Mouse (Mus musculus) forebrain, embryonic 14.5 days (tissue): Measurements from ENCODE around the gene Akt2. TPM values are rescaled to one million over a fixed set of nuclear protein-coding genes. Genes with fewer than 3 reads are reported as not detected.

Source experiments
- ATAC-seq: fragments of 200-750 bp; cut with Nextera tagmentation; 2 replicates; pipeline ENCODE4 v1.8.0; 2017; ENCODE audit warnings: mild to moderate bottlenecking, moderate library complexity
- DNase-seq: peaks from one replicate; pipeline ENCODE4 v3.0.0-alpha.2; 2015; ENCODE audit warnings: low spot score
- H3K27ac ChIP-seq: fragments of 300-500 bp; sonication (generic); 2 replicates; pipeline ENCODE4 v1.5.1; 2014; ENCODE audit warnings: low read depth, mild to moderate bottlenecking, control low read depth, low read length, moderate library complexity
- H3K27me3 ChIP-seq: fragments of 300-500 bp; sonication (generic); replicated peaks from 2 replicates; pipeline ENCODE4 v1.6.1; 2014; ENCODE audit warnings: low read length, control low read depth, mixed read lengths; ENCODE audit not compliant: control insufficient read depth, insufficient read depth
- H3K36me3 ChIP-seq: fragments of 300-500 bp; sonication (generic); 2 replicates; pipeline ENCODE4 v1.6.1; 2014; ENCODE audit warnings: low read length, control low read depth; ENCODE audit not compliant: control insufficient read depth, insufficient read depth
- H3K4me1 ChIP-seq: fragments of 300-500 bp; sonication (generic); 2 replicates; pipeline ENCODE4 v1.6.1; 2014; ENCODE audit warnings: antibody characterized with exemption, low read length, control low read depth; ENCODE audit not compliant: control insufficient read depth, insufficient read depth
- H3K4me2 ChIP-seq: fragments of 300-500 bp; sonication (generic); 2 replicates; pipeline ENCODE4 v1.6.1; 2014; ENCODE audit warnings: mild to moderate bottlenecking, control low read depth, low read length
- H3K4me3 ChIP-seq: fragments of 300-500 bp; sonication (generic); 2 replicates; pipeline ENCODE4 v1.5.1; 2014; ENCODE audit warnings: low read depth, low read length, control low read depth
- H3K9ac ChIP-seq: fragments of 300-500 bp; sonication (generic); 2 replicates; pipeline ENCODE4 v1.6.1; 2014; ENCODE audit warnings: mild to moderate bottlenecking, low read length, control low read depth, moderate library complexity
- H3K9me3 ChIP-seq: fragments of 300-500 bp; sonication (generic); replicated peaks from 2 replicates; pipeline ENCODE4 v1.6.1; 2016; ENCODE audit warnings: low read length, control low read depth, mixed read lengths; ENCODE audit not compliant: control insufficient read depth
- WGBS: fragments of 180-500 bp; shearing (Covaris S2); extraction: QIAGEN DNeasy Blood & Tissue Kit; methylation state at CpG from one replicate; pipeline ENCODE4 v1.1.7; 2014; 5-methylcytosine and 5-hydroxymethylcytosine counted together
- polyA plus RNA-seq: library from polyadenylated mRNA; unstranded; fragments of >200 nt; fragmentation: Nextera tagmentation; extraction: Ambion mirVana; gene quantifications from 2 replicates; pipeline ENCODE4 v1.2.1, GENCODE M21; 2014

Gene Akt2
- polyA plus RNA-seq, 1 experiment from 2014 or later: 80.6 TPM

- DNase-seq (no peak), ATAC-seq (no peak)
- Histone ChIP-seq H3K4me2 (no peak overlapping the region), H3K9ac (no peak overlapping the region), H3K27me3 (peaks cover 2% of the 10 kb centered on the region; the same call in 1 of the 2 replicates), H3K4me3 (no peak overlapping the region), H3K9me3 (no peaks in the 10 kb centered on the region), H3K36me3 (peaks cover 59% of the 10 kb centered on the region), H3K4me1 (peaks cover 2% of the 10 kb centered on the region; the same call in 1 of the 2 replicates), H3K27ac (no peak overlapping the region)
- 91% methylated on average over 16 of the region's 16 CpGs for WGBS
Observed at GRCm38 (mm10) chr7:27656600-27656999, 65.2 kb downstream of the Akt2 start.

DNA sequence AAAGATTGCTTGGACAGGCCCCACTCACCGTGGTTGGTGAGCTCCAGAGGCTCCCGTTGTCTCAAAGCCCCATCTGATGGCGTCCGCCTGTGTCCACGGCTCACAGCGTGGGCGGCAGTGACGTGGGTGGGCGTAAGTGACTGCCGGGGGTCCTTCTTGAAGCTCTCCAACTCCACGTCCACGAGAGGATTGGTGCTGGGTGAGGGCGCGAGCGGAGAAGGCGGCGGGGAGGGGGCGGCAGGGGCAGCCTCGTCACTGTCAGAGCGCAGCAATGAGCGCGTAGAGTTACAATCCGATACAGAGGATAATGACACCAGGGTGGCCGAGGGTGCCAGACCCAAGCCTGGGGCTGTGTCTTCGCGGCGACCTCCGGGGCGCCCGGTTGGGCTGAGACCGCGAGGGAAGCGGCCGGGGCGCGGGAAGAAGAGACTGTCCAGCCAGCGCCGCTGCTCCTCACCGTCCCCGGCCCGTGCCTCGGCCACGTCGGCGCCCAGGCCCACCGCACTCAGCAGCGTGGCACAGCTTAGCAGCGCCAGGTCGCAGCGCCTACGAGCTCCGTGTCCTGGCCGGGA is 66.6 kb downstream of the Akt2 start:
- WGBS: 42% methylated on average over 44 of the region's 53 CpGs
- ATAC-seq: no peak
- H3K36me3 ChIP-seq: peaks cover 69% of the 10 kb centered on the region

GRCm38 (mm10) chr7:27658712-27659663 is 67.6 kb downstream of the Akt2 start:
- DNase-seq: no peak

More for the DNA sequence above, 66.6 kb downstream of the Akt2 start:
- H3K4me3 ChIP-seq: no peak overlapping the region
- no peaks in the 10 kb centered on the region for H3K9me3 ChIP-seq
- no peak overlapping the region for H3K9ac ChIP-seq
- H3K4me1 ChIP-seq: peaks cover 2% of the 10 kb centered on the region; the same call in 1 of the 2 replicates
- H3K4me2 ChIP-seq: no peak overlapping the region
- no peak for DNase-seq
- no peak overlapping the region for H3K27ac ChIP-seq
- no peaks in the 10 kb centered on the region; the same call in 1 of the 2 replicates for H3K27me3 ChIP-seq

GRCm38 (mm10) chr7:27662038-27662437 is 70.7 kb downstream of the Akt2 start:
- 96% methylated on average over 4 of the region's 4 CpGs for WGBS
- no peaks in the 10 kb centered on the region for H3K9me3 ChIP-seq
- no peak overlapping the region for H3K9ac ChIP-seq
- DNase-seq (no peak), ATAC-seq (no peak)
- H3K4me2 ChIP-seq: no peak overlapping the region
- H3K27ac ChIP-seq: no peak overlapping the region
- no peaks in the 10 kb centered on the region for H3K4me1 ChIP-seq
- peaks cover 85% of the 10 kb centered on the region for H3K36me3 ChIP-seq
- H3K27me3 ChIP-seq: no peaks in the 10 kb centered on the region
- no peak overlapping the region for H3K4me3 ChIP-seq

More at GRCm38 (mm10) chr7:27658712-27659663, 67.6 kb downstream of the Akt2 start:
- Histone ChIP-seq H3K4me2 (no peak overlapping the region), H3K9me3 (no peaks in the 10 kb centered on the region), H3K27ac (no peak overlapping the region), H3K9ac (no peak overlapping the region), H3K36me3 (peaks cover 76% of the 10 kb centered on the region), H3K27me3 (no peaks in the 10 kb centered on the region; the same call in 1 of the 2 replicates), H3K4me1 (peaks cover 2% of the 10 kb centered on the region; the same call in 1 of the 2 replicates), H3K4me3 (no peak overlapping the region)
- WGBS: 65% methylated on average over 14 of the region's 14 CpGs
- no peak for ATAC-seq

DNA sequence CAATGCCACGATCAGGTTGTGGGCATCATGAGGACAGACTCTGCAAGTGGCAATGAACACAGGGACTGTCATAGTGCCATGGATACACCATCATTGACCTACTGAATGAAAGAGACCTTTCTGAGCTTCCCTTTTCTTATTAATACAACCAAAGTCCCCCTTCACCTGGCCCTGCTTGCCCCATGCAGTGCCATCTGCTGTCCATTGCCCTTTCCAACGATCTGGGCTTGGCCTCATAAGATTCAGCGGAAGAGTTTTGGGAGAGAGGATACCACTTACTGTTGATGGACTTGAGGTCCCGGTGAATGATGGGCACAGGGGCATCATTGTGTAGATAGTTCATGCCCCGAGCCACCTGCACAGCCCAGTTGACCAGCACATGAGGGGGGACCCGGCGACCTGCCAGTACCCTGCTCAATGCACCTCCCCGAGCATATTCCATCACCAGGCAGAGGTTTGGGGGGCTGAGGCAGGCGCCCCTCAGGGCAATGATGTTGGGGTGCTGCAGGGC is 81.8 kb downstream of the Akt2 start:
- peak overlapping the region; percentile 99 for H3K4me2 ChIP-seq
- no peaks in the 10 kb centered on the region for H3K27me3 ChIP-seq
- H3K9me3 ChIP-seq: no peaks in the 10 kb centered on the region
- H3K4me3 ChIP-seq: peak overlapping the region; percentile 91
- DNase-seq: no peak
- H3K36me3 ChIP-seq: peaks cover 21% of the 10 kb centered on the region
- 49% methylated on average over 9 of the region's 9 CpGs for WGBS
- H3K4me1 ChIP-seq: peaks cover 20% of the 10 kb centered on the region
- no peak for ATAC-seq
- no peak overlapping the region for H3K27ac ChIP-seq
- peak overlapping the region; percentile 91 for H3K9ac ChIP-seq

GRCm38 (mm10) chr7:27673575-27674131 is 82.3 kb downstream of the Akt2 start:
- ATAC-seq (peak; percentile 7; the same call in 1 of the 2 replicates), DNase-seq (no peak)
- Histone ChIP-seq H3K27me3 (no peaks in the 10 kb centered on the region), H3K9me3 (no peaks in the 10 kb centered on the region), H3K4me1 (peaks cover 20% of the 10 kb centered on the region), H3K9ac (peak overlapping the region; percentile 91), H3K4me3 (peak overlapping the region; percentile 91), H3K4me2 (peak overlapping the region; percentile 99), H3K27ac (no peak overlapping the region), H3K36me3 (peaks cover 18% of the 10 kb centered on the region)
- 1% methylated on average over 46 of the region's 52 CpGs for WGBS

GRCm38 (mm10) chr7:27674195-27674521 is 82.8 kb downstream of the Akt2 start:
- Histone ChIP-seq H3K27ac (peak overlapping the region; percentile 93; the same call in 1 of the 2 replicates), H3K4me1 (peaks cover 20% of the 10 kb centered on the region), H3K9me3 (no peaks in the 10 kb centered on the region), H3K4me3 (peak overlapping the region; percentile 91), H3K27me3 (no peaks in the 10 kb centered on the region), H3K36me3 (peaks cover 18% of the 10 kb centered on the region), H3K4me2 (peak overlapping the region; percentile 99), H3K9ac (peak overlapping the region; percentile 91)
- no peak for DNase-seq
- 1% methylated on average over 38 of the region's 38 CpGs for WGBS
- ATAC-seq: peak; percentile 70

DNA sequence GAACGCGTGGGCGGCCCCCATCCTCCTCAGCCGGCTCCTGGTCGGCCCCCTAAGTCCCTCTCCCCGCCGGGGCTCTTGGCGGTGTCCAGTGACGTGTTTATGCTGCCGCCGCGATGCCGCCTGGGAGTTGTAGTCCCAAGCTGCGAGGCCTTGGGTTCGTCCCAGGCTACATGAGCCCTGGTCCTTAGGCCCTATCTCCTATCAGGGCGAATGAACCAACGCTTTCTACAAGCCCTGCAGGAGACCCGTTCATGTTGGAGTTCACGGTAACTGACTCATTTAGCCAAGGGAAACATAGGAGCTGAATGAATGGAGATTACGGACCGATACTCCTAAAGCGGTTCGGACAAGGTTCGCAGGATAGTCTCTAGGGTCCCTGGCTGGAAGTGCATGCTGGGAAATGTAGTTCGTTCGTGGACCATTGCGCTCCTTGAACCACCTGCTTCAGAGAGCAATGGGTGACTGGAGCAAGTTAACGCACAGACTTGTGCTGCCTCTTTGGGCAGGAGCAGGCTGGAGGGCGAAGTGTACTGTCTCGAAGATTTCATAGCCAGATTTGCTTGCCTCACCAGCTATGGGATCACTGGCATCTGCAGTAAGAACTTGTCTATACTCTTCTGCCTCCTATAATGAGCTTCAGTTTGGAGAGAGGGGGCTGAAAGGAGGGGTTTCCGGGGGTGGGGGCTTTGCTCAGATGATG is 83.3 kb downstream of the Akt2 start, which contains the start of gene Map3k10:
TSS of gene Map3k10 (minus strand) at position 77 of the 700 bp plus-strand sequence.
- Histone ChIP-seq H3K9ac (peak within 1 kb of the TSS; percentile 91), H3K4me1 (peaks cover 20% of the 10 kb centered on the region), H3K27me3 (no peaks in the 10 kb centered on the region), H3K4me2 (peak within 1 kb of the TSS; percentile 99), H3K27ac (peak within 1 kb of the TSS; percentile 93), H3K36me3 (peaks cover 18% of the 10 kb centered on the region), H3K9me3 (no peaks in the 10 kb centered on the region), H3K4me3 (peak within 1 kb of the TSS; percentile 91)
- peak; percentile 99 for ATAC-seq
- under 1% methylated on average over 31 of the region's 31 CpGs for WGBS
- DNase-seq: peak; percentile 97
